Mouse (Mus musculus): ENCODE measurements around the gene Zfp985. TPM values are rescaled to one million over a fixed set of nuclear protein-coding genes. Genes with fewer than 3 reads are reported as not detected.
"Not testable (repeated sequence)": the region's sequence is repeated elsewhere in the genome, so short reads cannot be mapped to it uniquely, and the experiment has no call there.

Gene Zfp985
- polyA plus RNA-seq (2014; fragmentation: Nextera tagmentation; extraction: Ambion mirVana) = not detected in 2 replicates

DNA sequence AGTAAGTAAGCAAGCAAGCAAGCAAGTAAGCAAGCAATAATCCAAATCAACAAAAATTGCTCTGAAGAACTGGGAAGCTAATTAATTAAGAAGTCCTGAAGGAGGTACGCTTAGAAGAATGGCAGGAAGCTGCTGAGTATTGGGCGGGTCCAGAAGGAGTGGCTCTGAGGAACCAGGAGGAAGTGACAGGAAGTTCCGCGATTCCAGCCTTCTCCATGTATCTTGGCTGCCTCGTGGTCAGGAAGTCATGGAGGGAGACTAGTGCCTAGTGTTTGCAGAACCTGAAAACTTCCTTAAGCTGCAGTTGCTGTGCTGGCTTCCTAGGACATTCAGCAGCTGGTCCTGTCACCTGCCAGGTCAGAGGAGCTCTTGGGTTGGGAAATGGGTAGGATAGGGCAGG lies at the start of gene Zfp985:
Zfp985 (plus strand) TSS at position 207 of the 400 bp plus-strand sequence.
- DNase-seq (ENCODE audit: low spot score); H3K36me3 ChIP-seq (ENCODE audit: control insufficient read depth, insufficient read depth, low read length); ATAC-seq (replicated peaks; ENCODE audit: low FRiP score); H3K4me2 ChIP-seq (ENCODE audit: low read depth, low read length, severe bottlenecking); H3K9me3 ChIP-seq (ENCODE audit: control insufficient read depth, low read length); H3K27me3 ChIP-seq (ENCODE audit: control insufficient read depth, insufficient read depth, low read length); H3K27ac ChIP-seq (ENCODE audit: low read depth, low read length); H3K4me1 ChIP-seq (replicated peaks; ENCODE audit: control insufficient read depth, insufficient read depth, low read length); H3K9ac ChIP-seq (ENCODE audit: low read length); H3K4me3 ChIP-seq (ENCODE audit: low read depth, low read length): not testable (repeated sequence)
- 81% methylated on average over 5 of the region's 5 CpGs for WGBS

DNA sequence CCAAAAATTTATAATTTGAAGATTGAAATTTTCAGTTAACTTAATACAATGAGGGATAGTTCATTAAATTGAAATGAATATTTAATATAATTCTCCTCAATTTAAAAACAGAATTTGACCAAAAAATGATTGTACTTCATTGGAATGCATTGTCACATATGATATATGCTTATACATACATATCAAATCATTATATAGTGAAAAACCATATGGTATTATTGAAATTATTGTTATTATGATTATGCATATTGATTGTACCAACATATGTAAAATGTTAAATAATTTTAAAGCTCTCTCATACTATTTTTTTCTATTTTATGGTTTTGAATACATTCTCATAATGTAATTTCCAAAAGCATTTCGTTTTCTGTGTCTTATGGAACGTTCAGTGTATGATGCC lies 43.9 kb upstream of the Zfp985 start:
- H3K4me3 ChIP-seq (ENCODE audit: low read depth, low read length) = no peak overlapping the region
- H3K27ac ChIP-seq (ENCODE audit: low read depth, low read length) = no peak overlapping the region
- H3K27me3 ChIP-seq (ENCODE audit: control insufficient read depth, insufficient read depth, low read length) = no peaks in the 10 kb centered on the region
- no peak overlapping the region for H3K9ac ChIP-seq (ENCODE audit: low read length)
- peaks cover 13% of the 10 kb centered on the region for H3K9me3 ChIP-seq (ENCODE audit: control insufficient read depth, low read length)
- no peak overlapping the region for H3K4me2 ChIP-seq (ENCODE audit: low read depth, low read length, severe bottlenecking)
- DNase-seq (ENCODE audit: low spot score) (no peak), ATAC-seq (replicated peaks; ENCODE audit: low FRiP score) (peak; percentile 56; the same call in 1 of the 2 replicates)
- 80% methylated on average over 2 of the region's 2 CpGs for WGBS
- no peaks in the 10 kb centered on the region for H3K36me3 ChIP-seq (ENCODE audit: control insufficient read depth, insufficient read depth, low read length)
- H3K4me1 ChIP-seq (replicated peaks; ENCODE audit: control insufficient read depth, insufficient read depth, low read length) = no peaks in the 10 kb centered on the region

DNA sequence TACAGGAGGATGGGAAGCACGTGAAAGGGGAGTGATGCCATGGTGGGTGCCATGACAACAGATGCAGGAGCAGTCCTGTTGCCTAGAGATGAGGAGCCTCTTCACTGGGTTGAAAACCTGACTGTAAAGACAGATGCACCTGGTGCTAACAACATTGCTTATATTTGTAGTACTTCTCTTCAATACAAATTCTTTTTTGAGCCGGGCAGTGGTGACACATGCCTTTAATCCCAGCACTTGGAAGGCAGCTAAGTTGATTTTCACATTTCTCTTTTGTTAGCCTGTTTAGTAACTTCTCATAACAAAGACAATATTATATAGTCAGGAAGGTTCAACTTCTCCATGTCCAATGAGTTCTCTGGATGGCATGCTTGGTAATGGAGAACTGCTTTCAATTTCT lies 34.1 kb upstream of the Zfp985 start:
- no peaks in the 10 kb centered on the region for H3K4me1 ChIP-seq (replicated peaks; ENCODE audit: control insufficient read depth, insufficient read depth, low read length)
- peaks cover 35% of the 10 kb centered on the region for H3K9me3 ChIP-seq (ENCODE audit: control insufficient read depth, low read length)
- ATAC-seq (replicated peaks; ENCODE audit: low FRiP score) = peak; percentile 11; the same call in 1 of the 2 replicates
- H3K9ac ChIP-seq (ENCODE audit: low read length) = no peak overlapping the region
- H3K4me3 ChIP-seq (ENCODE audit: low read depth, low read length) = no peak overlapping the region
- 73% methylated on average over 2 of the region's 2 CpGs for WGBS
- DNase-seq (ENCODE audit: low spot score) = no peak
- H3K36me3 ChIP-seq (ENCODE audit: control insufficient read depth, insufficient read depth, low read length) = no peaks in the 10 kb centered on the region
- H3K27me3 ChIP-seq (ENCODE audit: control insufficient read depth, insufficient read depth, low read length) = no peaks in the 10 kb centered on the region
- no peak overlapping the region for H3K27ac ChIP-seq (ENCODE audit: low read depth, low read length)
- no peak overlapping the region for H3K4me2 ChIP-seq (ENCODE audit: low read depth, low read length, severe bottlenecking)

DNA sequence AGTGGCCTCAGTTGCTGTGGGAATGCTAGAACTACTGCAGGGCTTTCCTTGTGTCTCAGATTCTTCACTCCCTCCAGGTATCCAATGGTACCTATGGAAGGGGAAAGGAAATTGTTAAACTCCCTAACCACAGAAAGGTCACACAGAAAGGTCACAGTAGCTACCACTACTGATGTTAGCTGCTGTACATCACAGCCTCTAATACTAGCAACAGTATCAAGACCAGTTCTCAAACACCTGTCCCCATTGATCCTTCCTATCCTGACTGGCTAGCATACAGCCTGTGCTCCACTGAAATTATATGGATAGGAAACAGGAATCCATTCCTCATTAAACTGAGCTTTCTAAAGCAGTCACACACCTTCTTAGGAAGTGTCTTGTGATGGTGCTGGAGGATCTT lies 33.0 kb upstream of the Zfp985 start:
- H3K9me3 ChIP-seq (ENCODE audit: control insufficient read depth, low read length) = peaks cover 36% of the 10 kb centered on the region
- H3K4me3 ChIP-seq (ENCODE audit: low read depth, low read length) = no peak overlapping the region
- no peak overlapping the region for H3K27ac ChIP-seq (ENCODE audit: low read depth, low read length)
- no peak overlapping the region for H3K4me2 ChIP-seq (ENCODE audit: low read depth, low read length, severe bottlenecking)
- peak; percentile 24; the same call in 1 of the 2 replicates for ATAC-seq (replicated peaks; ENCODE audit: low FRiP score)
- no peaks in the 10 kb centered on the region for H3K36me3 ChIP-seq (ENCODE audit: control insufficient read depth, insufficient read depth, low read length)
- H3K9ac ChIP-seq (ENCODE audit: low read length) = no peak overlapping the region
- DNase-seq (ENCODE audit: low spot score) = no peak
- H3K4me1 ChIP-seq (replicated peaks; ENCODE audit: control insufficient read depth, insufficient read depth, low read length) = no peaks in the 10 kb centered on the region
- no peaks in the 10 kb centered on the region for H3K27me3 ChIP-seq (ENCODE audit: control insufficient read depth, insufficient read depth, low read length)

DNA sequence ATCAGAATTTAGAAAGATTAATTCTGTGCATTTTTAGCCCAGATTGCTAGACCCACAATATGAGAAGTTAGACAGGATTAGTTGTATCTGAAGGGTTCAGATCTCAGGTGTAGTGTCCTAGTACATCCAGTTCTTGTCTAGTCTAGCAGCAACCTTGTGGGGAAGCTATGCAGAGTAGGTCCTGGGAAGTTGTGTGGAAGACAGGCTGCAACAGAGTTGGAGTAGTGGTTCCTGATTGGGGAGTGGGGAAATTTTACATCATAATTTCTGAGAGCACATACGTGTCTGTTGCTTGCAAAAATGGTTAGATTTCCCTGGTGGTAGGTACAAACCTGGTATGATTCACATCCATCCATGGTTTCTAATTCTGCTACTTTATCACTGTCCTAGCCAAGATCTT lies 28.0 kb upstream of the Zfp985 start:
- no peaks in the 10 kb centered on the region for H3K4me1 ChIP-seq (replicated peaks; ENCODE audit: control insufficient read depth, insufficient read depth, low read length)
- H3K27ac ChIP-seq (ENCODE audit: low read depth, low read length) = no peak overlapping the region
- ATAC-seq (replicated peaks; ENCODE audit: low FRiP score) = no peak
- WGBS = 87% methylated on average over 1 of the region's 1 CpGs
- no peak overlapping the region for H3K9ac ChIP-seq (ENCODE audit: low read length)
- no peak for DNase-seq (ENCODE audit: low spot score)
- no peaks in the 10 kb centered on the region for H3K27me3 ChIP-seq (ENCODE audit: control insufficient read depth, insufficient read depth, low read length)
- H3K9me3 ChIP-seq (ENCODE audit: control insufficient read depth, low read length) = peaks cover 29% of the 10 kb centered on the region
- H3K4me2 ChIP-seq (ENCODE audit: low read depth, low read length, severe bottlenecking) = no peak overlapping the region
- no peaks in the 10 kb centered on the region for H3K36me3 ChIP-seq (ENCODE audit: control insufficient read depth, insufficient read depth, low read length)
- no peak overlapping the region for H3K4me3 ChIP-seq (ENCODE audit: low read depth, low read length)

DNA sequence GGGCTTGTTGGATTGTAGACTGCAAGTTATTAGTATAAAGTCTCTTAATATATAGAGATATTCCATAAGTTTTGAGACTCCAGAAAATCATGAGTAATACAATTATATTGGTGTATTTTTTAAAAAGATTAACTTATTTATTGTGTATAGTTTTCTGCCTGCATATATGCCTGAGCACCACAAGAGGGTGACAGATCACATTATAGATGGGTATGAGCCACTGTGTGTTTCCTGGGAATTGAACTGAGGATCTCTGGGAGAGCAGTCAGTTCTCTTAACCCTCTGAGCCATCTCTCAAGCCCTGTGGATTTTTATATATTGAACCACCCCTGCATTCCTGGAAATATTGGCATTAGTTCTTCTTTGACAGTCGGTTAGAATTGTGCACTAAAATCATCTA lies 22.7 kb upstream of the Zfp985 start:
- ATAC-seq (replicated peaks; ENCODE audit: low FRiP score) = no peak
- Histone ChIP-seq H3K4me2 (ENCODE audit: low read depth, low read length, severe bottlenecking) (no peak overlapping the region), H3K4me3 (ENCODE audit: low read depth, low read length) (no peak overlapping the region), H3K27ac (ENCODE audit: low read depth, low read length) (no peak overlapping the region), H3K4me1 (replicated peaks; ENCODE audit: control insufficient read depth, insufficient read depth, low read length) (no peaks in the 10 kb centered on the region), H3K9me3 (ENCODE audit: control insufficient read depth, low read length) (peaks cover 13% of the 10 kb centered on the region), H3K27me3 (ENCODE audit: control insufficient read depth, insufficient read depth, low read length) (no peaks in the 10 kb centered on the region), H3K36me3 (ENCODE audit: control insufficient read depth, insufficient read depth, low read length) (no peaks in the 10 kb centered on the region), H3K9ac (ENCODE audit: low read length) (no peak overlapping the region)
- no peak for DNase-seq (ENCODE audit: low spot score)
- 94% methylated on average over 1 of the region's 1 CpGs for WGBS

DNA sequence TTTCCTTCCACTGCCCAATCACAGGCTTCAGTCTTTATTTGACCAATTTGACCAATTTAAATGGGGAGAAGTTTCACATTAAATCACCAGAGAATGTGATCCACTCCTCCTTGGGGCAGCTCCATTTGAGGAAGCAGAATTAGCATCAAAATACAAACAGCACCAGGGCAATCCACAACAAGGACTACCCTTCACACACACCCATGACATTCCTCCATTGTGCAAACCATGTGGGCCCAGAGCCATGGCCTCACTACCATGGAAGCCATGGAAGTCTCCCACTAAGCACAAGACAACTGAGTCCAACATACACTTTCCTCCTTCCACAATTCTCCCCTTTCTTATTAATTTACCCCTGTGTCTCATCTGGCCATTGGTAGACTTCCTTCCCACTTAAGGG lies 17.2 kb upstream of the Zfp985 start:
- peaks cover 22% of the 10 kb centered on the region for H3K9me3 ChIP-seq (ENCODE audit: control insufficient read depth, low read length)

DNA sequence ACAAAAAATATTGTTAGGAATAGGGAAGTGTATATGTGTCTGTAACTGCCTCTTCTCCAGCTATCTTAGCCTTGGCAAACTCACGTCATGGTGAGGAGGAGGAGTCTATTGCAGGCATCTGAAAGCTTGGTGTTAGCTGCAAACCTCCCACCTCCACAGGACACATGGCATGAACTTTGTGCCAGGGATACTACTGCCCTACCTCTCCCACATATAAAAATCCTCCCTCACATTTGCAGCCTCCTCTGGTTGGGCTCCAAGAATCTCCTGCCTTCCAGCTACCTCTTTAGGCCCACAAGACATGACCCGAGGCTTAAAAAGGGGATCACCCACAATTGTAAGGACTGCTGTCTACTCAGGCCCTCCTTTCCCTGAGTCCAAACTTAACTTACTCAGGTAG lies 15.4 kb upstream of the Zfp985 start:
- H3K9me3 ChIP-seq (ENCODE audit: control insufficient read depth, low read length) = peaks cover 22% of the 10 kb centered on the region
- H3K27ac ChIP-seq (ENCODE audit: low read depth, low read length) = no peak overlapping the region
- H3K4me2 ChIP-seq (ENCODE audit: low read depth, low read length, severe bottlenecking) = no peak overlapping the region
- no peaks in the 10 kb centered on the region for H3K36me3 ChIP-seq (ENCODE audit: control insufficient read depth, insufficient read depth, low read length)
- H3K4me3 ChIP-seq (ENCODE audit: low read depth, low read length) = no peak overlapping the region
- no peaks in the 10 kb centered on the region for H3K27me3 ChIP-seq (ENCODE audit: control insufficient read depth, insufficient read depth, low read length)
- H3K9ac ChIP-seq (ENCODE audit: low read length) = no peak overlapping the region
- WGBS = 81% methylated on average over 2 of the region's 2 CpGs
- H3K4me1 ChIP-seq (replicated peaks; ENCODE audit: control insufficient read depth, insufficient read depth, low read length) = no peaks in the 10 kb centered on the region
- ATAC-seq (replicated peaks; ENCODE audit: low FRiP score) (0 out of 2 replicates have a peak, but pooled peaks have one; percentile 24), DNase-seq (ENCODE audit: low spot score) (no peak)

More for the DNA sequence above, 17.2 kb upstream of the Zfp985 start:
- not testable (repeated sequence) for H3K36me3 ChIP-seq (ENCODE audit: control insufficient read depth, insufficient read depth, low read length); H3K4me2 ChIP-seq (ENCODE audit: low read depth, low read length, severe bottlenecking); H3K9ac ChIP-seq (ENCODE audit: low read length); H3K4me1 ChIP-seq (replicated peaks; ENCODE audit: control insufficient read depth, insufficient read depth, low read length); H3K27ac ChIP-seq (ENCODE audit: low read depth, low read length); ATAC-seq (replicated peaks; ENCODE audit: low FRiP score); DNase-seq (ENCODE audit: low spot score); H3K27me3 ChIP-seq (ENCODE audit: control insufficient read depth, insufficient read depth, low read length); H3K4me3 ChIP-seq (ENCODE audit: low read depth, low read length)

DNA sequence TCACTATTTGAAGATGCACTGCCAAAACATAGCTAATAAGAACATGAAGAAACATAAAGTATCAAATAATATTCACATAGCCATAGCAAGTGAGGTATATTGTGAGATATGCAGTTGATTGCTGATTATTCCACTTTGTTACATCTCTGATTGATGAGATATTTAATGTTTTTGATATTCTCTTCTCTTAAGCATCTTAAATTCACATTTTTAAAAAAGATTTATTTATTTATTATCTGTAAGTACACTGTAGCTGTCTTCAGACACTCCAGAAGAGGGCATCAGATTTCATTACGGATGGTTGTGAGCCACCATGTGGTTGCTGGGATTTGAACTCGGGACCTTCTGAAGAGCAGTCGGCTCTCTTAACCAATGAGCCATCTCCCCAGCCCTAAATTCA lies 13.2 kb upstream of the Zfp985 start, which contains the start of gene Gm16503:
Gm16503 (plus strand) TSS at position 301 of the 400 bp plus-strand sequence.
- not testable (repeated sequence) for H3K27ac ChIP-seq (ENCODE audit: low read depth, low read length); H3K4me1 ChIP-seq (replicated peaks; ENCODE audit: control insufficient read depth, insufficient read depth, low read length); ATAC-seq (replicated peaks; ENCODE audit: low FRiP score); H3K36me3 ChIP-seq (ENCODE audit: control insufficient read depth, insufficient read depth, low read length); H3K27me3 ChIP-seq (ENCODE audit: control insufficient read depth, insufficient read depth, low read length); H3K4me2 ChIP-seq (ENCODE audit: low read depth, low read length, severe bottlenecking); H3K4me3 ChIP-seq (ENCODE audit: low read depth, low read length); DNase-seq (ENCODE audit: low spot score); H3K9ac ChIP-seq (ENCODE audit: low read length)
- WGBS = 92% methylated on average over 3 of the region's 3 CpGs
- peaks cover 22% of the 10 kb centered on the region for H3K9me3 ChIP-seq (ENCODE audit: control insufficient read depth, low read length)
